Mouse (Mus musculus) heart, adult 2 months (tissue): ENCODE results near the gene Tmem147.

ENCODE experiments used
- CTCF ChIP-seq: fragments of 200-600 bp; IDR thresholded peaks from 2 replicates; pipeline ENCODE4 v1.8.1; 2022; ENCODE audit warnings: antibody characterized with exemption, mild to moderate bottlenecking, moderate library complexity
- EP300 ChIP-seq: fragments of 200-500 bp; IDR thresholded peaks from 2 replicates; pipeline ENCODE4 v1.6.1; 2011; ENCODE audit warnings: low read depth, low read length, control low read depth; ENCODE audit not compliant: insufficient read depth
- POLR2A ChIP-seq: fragments of 200-500 bp; IDR thresholded peaks from 2 replicates; pipeline ENCODE4 v1.6.1; 2011; ENCODE audit warnings: mild to moderate bottlenecking, low read depth, low read length, control low read depth; ENCODE audit not compliant: insufficient read depth

- TF ChIP-seq EP300 (no peak), CTCF (no peak), POLR2A (no peak)
Measured at GRCm38 (mm10) chr7:30711942-30712341, 17.4 kb downstream of the Tmem147 start, which contains the start of gene Atp4a.
